Mouse (Mus musculus) embryonic fibroblast, embryonic 13.5 days (primary cell): ENCODE measurements around the gene Snx7.

ENCODE experiments used
- CTCF ChIP-seq: IDR thresholded peaks from 2 replicates; pipeline ENCODE4 v1.5.1; 2011; ENCODE audit warnings: mild to moderate bottlenecking, control low read depth, low read length, moderate library complexity, borderline replicate concordance; ENCODE audit not compliant: insufficient read depth
- POLR2A ChIP-seq: IDR thresholded peaks from 2 replicates; pipeline ENCODE4 v1.6.1; 2011; ENCODE audit warnings: low read depth, mild to moderate bottlenecking, control low read depth, low read length, moderate library complexity

DNA sequence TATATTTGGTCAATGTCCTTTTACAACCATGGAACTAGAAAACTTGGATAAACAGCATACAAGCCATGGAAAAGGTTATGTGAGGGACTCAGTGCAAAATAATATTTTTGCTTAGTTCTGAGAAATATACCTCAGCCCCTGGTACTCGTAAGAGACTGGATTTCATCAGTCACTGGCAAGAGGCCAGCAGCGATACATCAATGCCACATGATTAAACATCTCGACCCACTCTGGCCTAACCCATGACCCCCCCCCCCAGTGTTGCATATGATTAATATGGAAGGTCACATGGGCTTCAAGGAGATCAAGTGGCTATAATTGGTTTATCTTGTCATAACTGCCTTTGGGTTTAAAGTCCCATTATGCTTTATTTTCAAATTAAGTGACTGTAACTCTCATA is 46.7 kb upstream of the Snx7 start:
- TF ChIP-seq CTCF (no peak), POLR2A (no peak)
